Mouse (Mus musculus): ENCODE data around the gene Tubb4b.

DNA sequence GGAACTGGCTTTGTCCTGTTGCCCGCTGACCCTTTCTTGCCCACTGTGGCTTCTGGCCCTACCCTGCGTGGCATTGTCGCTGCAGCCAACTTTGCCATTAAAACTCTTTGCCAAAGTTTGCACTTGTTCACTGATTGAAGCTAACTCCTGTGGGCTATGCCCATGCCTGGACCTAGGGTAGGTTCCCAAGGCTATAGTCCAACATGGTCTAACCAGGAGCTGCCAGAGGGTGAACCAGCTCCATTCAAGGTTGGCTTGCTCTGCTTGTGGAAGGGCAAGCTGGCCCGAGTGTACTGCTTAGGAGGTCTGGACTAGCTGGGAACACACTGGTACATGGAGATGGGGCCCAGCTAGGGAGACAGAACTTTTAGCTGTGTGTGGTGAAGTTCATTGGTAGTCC, 19.6 kb upstream of the Tubb4b start:
- no peak for TF ChIP-seq ZNF384 (IDR thresholded peaks at IDR 0.05; ENCODE audit: low read depth, low read length)
- no peak for TF ChIP-seq MAFK (IDR thresholded peaks at IDR 0.05; ENCODE audit: insufficient read depth, low read depth, low read length)
- TF ChIP-seq ZC3H11A (IDR thresholded peaks at IDR 0.05; ENCODE audit: borderline replicate concordance, low read depth, low read length) = no peak
- TF ChIP-seq HCFC1 (IDR thresholded peaks at IDR 0.05; ENCODE audit: borderline replicate concordance, insufficient read depth, low read length) = no peak
- TF ChIP-seq CHD2 (IDR thresholded peaks at IDR 0.05; ENCODE audit: low read depth, low read length) = no peak
